Mouse (Mus musculus): ENCODE data around the gene Scn1a.

Scn1a gene

DNA sequence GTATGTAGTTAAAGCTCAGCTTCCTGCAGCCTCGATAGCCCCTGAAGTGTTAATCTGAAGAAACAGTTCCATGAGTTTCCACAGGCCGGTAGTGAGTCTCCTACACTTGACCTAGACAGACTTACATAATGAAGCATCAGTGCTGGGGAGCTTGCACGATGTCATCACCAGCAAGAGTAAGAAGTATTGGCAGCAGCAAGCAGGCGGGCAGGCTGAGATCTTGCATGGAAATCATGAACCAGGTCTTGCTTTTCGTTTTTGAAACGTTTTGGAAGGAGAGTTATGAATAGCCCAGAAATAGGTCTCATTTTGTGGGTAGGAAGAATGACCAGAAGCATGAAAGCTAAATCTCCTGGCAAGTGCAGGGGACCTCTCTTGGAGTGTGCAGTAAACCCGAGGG lies at the start of gene Scn1a:
Gene Scn1a, minus strand, starts transcription at position 130 of the 400 bp plus-strand sequence.
- 16% methylated on average over 7 of the region's 7 CpGs for WGBS

DNA sequence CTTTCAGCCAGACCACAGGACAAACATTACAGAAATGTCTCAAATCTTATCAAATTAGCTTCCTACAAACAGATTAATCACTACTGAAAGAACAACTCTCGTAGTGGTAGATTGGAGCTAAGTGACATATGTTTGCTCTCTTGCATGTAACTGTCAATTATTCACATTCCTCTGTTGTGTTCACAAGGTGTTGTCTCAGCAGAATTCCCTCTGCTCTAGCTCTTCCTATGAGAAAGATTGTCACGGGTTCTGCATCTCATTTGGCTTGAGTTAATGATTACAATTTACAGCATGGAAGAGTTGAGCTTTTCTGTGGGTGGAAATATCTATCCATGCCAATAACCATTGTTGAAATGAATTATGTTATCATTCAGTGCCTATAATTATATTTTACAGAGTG lies 37.8 kb upstream of the Scn1a start:
- WGBS = 66% methylated on average over 2 of the region's 2 CpGs

DNA sequence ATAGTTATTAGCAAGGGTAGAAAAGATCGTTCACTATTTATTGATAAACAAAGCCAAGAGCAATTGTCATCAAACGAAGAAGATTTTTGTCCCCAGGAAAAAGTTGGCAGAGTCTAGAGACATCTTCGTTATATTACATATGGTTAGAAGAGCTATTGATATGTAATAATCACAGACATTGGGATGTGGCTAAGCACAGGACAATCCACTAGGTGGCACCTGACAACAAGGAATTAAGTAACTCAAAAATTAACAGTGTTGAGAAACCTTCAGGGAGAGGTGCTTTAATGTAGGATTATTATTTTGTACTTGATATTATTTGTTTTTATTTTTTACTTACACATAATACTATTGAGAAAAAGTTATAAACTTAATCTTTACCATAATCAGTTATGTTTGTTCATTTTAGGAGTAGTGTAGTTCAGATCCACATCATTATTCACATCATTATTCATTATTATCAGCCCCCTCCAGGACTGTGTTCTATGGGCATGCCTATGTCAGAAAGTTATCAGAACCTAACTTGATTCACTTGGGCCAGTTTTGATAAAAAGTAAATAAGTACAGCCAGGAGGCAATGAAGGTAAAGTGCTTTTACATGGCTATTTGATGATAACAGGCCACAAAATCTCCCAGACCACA lies 32.7 kb upstream of the Scn1a start:
- 43% methylated on average over 3 of the region's 3 CpGs for WGBS

DNA sequence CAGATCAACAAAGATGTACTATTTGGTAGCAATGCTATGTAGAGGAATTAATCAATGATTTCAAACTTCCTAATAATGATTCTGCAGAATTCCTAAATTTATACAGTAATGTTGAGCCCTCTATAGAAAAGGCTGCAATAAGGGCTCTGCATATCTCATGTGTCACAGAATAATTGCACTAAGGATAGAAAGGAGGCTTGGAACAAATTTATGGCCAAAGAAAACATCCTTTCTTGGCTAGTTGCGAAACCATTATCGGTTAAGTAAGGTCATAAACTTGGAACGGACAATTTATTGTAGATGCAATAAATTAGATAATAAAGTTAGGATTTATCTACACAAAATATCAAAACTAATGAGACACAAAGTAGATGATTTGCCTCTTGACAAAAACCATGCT lies 24.8 kb upstream of the Scn1a start:
- 94% methylated on average over 3 of the region's 3 CpGs for WGBS

DNA sequence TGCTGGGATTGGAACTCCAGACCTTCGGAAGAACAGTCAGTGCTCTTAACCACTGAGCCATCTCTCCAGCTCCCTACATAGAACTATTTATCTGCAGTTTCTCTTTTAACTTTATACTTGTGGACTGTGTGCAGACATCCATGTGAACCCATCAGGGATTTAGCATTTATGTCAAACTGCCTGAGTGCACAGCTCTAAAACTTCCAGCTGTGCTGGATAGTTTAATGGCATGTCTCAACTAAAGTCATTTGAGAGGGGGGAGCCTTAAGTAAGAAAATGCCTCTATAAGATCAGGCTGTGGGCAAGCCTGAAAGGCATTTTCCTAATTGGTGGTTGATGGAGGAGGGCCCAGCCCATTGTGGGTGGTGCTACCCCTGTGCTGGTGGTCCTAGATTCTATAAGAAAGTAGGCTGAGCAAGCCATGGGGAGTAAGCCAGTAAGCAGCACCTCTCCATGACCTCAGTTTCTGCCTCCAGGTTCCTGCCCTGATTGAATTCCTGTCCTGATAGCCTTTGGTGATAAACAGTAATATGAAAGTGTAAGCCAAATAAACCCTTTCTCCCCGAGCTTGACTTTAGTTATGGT lies 24.3 kb upstream of the Scn1a start:
- 86% methylated on average over 2 of the region's 2 CpGs for WGBS

DNA sequence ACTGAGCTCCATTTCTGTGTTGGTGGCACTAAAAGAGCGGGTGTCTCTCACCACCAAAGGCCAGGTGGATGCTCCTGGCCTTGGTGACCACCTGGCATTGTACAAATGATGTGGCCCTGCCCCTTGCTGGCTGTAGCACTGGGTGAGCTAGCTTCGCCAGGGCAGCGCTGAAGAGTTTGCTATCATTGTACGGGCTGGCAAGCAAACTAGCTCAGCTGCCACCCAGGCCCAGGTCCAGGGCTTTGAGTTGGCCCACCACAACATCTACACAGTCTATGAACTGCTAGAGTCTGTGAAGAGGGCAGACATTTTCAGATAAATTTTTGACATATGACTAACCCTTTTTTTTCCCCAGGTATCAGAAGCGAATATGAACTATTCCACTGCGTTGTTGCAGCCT lies 23.3 kb upstream of the Scn1a start:
- WGBS = 89% methylated on average over 6 of the region's 6 CpGs

DNA sequence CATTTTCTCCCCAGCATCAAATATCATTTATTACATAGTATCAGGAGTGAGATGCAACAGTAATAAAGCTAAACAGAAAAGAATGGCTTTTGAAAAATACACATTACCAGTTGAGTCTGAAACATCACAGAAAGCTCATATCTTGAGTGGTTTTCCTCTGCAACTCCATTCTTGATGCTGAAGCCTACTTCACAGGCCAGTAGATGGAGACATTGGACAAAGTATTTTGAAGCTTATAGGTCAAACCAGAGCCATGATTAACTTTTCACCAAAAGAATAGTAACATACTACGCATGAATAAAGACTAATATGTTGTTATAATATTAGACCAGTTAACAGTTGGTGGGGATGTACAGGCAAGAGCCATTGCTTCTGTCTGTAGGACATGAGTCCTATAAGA lies 21.8 kb upstream of the Scn1a start:
- WGBS = 95% methylated on average over 1 of the region's 1 CpGs

DNA sequence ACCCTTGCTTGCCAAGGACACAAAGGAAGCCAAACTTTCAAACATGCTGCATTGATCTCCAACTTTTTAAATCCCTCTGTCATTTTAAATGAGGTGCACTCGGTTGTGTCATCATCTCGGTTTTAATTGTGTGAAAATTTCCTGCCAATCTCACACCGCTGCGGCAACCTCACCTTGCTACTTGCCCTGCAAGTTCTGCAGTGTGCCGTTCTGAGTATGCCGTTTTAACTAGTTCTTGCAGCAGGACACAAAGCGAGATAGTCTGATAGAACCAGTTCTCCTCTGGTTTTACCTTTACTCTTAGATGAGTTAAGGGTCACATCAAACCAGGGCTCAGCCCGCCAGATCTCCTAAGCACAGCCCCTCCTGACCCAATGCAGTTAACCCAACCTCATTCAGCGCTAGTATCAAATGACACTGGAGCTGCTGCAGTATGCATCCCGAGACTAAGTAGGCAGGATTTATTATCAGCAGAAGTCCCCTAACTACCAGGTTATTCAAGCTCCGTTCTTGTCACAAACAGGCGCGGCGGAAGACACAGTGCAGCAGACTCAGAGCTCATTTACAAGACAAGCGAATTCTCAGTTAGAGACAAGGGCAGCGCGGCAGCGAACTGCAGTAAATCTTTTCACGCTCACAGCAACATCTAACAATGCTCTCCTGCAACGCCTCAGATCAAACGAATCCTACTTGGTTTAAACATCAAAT lies 722 bp downstream of the Scn1a start:
- 11% methylated on average over 21 of the region's 21 CpGs for WGBS

DNA sequence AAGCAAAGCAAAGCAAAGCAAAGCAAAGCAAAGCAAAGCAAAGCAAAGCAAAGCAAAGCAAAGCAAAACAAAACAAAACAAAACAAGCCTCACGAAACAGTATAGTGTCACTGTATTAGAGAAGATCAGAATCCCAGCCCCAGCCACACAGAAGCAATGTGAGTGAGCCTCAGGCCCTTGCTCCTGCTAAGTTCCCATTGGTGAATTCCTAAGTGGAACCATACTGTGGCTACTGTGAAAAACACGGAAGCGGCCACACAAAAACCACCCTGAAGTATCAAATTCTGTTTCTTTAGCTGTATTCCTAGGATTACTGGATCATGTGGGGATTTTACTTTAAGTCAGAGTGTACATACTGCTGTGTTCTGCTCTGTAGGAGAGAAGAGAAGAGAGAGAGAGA lies 4.4 kb downstream of the Scn1a start:
- 59% methylated on average over 3 of the region's 3 CpGs for WGBS

DNA sequence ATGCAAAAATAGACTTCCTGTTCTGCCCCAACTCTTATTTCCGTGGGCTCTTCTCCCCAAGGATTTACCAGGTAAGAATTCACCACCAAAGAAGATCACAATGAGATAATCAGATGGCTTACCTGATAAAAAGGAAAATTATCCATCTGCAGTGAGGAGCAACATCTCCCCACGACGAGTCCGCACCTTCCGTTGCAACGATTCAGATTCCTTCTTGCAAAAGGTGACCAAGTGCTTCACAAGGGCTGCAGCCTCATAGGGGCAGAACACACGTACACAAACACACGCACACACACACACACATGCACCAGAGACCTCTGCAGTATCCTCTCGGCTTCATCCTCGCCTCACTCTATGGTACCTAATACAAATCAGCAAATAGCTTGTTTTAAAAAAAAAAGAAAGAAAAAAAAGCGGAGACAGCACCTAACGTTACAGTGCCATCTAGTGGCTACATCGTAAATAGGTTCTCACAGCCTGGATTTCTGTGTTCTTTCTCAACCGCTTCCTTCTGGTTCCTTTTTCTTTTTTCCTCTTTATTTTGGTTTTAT lies 30.8 kb downstream of the Scn1a start:
- under 1% methylated on average over 14 of the region's 14 CpGs for WGBS

DNA sequence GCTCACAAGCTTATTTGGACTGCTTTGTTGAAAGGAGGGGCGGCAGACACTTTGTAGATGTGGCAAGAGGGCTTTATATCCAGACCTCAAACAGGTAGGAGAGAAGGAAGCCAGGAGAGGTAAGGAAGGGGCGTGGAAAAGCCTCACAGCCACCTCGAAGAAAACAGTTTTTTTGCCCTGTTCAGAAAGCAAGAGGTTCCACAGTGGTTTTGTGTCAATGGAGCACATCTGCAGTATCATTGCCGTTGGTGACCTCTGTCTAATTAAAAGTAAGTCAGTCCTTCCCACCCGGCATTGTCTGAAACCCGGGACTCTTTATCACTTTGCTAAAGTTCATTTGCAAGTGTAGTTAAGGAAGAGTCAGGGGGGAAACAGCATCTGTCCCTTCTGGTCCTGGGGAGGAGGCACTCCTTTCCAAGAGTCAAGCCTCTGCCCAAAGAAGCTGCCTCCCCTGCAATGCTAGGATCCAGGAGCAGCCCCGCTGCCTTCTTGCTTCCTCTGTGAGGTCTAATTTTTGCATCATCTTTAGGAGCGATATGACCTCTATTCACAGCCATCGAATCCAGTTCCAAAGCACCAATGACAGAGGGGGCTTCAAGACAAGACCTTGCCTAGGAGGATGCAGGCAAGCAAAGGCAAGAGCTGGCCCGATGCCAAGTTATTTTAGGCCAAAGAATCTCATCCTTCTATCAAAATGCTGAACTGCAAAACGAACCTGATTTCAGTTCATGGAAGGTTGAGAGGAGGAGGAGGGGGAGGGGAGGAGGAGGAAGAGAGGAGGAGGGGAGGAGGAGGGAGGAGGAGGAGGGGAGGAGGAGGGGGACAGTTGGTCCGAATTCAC lies 31.5 kb downstream of the Scn1a start:
- 3% methylated on average over 12 of the region's 12 CpGs for WGBS

DNA sequence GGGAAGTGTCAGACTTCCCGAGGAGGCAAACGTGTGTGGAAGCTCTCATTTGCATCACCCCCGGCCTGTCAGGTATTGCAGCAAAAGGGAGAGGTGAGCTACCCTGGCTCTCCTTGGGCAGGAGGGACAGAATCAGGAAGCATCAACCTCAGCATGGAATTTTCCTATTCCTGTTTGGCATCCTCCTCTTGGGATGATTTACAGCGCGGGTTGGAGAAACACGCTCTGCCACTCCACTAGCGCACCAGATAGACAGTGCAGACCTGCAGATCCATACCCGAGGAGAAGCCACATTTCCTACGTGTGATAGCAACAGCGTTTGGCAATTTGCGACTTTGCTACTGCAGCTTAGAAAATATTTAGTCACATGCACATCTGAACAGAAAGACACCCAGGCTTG lies 32.2 kb downstream of the Scn1a start:
- 11% methylated on average over 11 of the region's 11 CpGs for WGBS

DNA sequence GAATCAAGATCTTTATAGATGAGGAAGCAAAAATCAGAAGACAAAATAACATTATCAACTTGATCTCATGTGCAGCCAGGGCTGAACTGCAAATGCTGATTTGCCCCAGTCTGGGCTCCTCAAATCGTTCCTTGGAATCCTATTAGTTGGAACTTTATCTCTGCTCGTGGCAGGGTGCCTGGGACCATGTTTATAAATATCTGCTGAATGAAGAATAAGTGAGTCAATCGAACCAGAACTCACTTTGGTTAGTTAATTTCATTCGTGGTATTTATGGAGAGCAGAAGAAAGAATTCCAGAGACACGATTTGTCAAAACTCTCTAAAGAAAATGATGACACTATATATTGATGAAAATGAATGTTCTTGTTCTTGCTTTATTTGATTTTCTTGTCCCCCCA lies 48.1 kb downstream of the Scn1a start:
- WGBS = 41% methylated on average over 5 of the region's 5 CpGs

DNA sequence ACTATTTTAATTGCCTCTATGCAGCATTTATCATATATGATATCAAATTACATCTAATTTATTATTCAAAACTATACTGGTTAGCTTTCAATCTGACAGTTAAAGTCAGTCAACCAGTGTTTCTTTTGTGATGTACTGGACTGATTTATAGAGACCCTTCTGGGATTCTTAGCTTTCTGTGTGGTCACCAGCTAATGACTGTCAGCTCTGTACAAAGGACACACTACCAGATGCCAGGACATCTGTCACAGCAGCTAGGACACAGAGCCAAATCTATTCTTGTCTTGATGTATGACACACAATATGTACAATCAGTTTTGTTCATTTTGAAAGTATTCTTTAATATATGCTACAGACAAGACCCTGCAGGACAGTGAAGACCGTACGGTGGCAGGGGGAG lies 72.7 kb downstream of the Scn1a start:
- WGBS = 67% methylated on average over 2 of the region's 2 CpGs

DNA sequence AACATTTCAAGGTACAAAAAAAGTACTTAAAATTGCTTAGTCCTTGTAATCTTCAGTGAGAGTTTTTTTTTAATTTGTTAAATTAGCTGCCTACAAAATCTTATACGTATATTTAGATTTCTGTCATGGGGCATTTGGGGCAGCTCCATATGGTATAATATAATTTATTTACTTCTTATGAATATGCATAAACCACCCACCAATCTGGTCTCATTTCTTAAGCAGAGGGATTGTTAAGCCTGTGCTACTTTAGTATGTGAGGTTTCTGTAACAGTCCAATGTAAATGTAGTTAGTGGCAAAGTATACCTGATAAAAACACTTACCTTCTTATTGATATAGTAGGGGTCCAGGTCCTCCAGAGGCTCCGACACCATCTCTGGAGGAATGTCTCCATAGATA lies 90.0 kb downstream of the Scn1a start:
- 64% methylated on average over 2 of the region's 2 CpGs for WGBS

DNA sequence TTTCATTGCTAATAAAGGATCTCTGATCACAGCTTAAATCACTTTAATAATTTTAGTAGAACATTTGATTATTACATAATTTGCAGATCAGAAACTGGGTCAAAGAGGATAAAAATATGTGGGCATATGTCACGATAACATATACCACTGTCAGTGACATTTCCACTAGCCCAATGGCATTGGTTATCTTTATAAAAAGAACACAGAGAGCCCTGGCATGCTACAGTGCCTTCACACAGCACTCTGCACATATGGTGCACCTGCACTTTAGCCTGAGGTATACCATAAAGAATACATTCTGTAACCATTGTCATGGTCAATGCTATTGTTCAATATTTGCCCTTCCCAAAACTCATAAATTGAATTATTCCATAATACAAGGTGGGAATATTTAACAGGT lies 94.0 kb downstream of the Scn1a start:
- 43% methylated on average over 1 of the region's 1 CpGs for WGBS

DNA sequence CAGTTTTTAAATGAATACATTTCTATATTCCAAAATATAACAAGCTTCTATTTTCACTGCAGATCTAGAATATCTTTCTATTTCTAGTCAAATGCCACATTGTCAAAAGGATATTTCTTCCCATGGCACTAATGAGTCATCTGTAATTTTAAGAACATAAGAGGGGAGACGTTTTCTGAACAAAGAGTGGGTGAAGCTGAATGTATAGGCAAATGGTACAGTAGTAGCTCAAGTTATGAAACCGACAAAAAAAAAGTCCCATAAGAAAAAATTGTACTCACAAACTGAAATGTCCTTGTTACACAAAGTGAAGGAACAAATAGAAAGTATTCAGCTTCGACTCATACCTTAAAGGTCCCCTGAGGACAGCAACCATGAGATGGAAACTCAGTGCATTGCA lies 94.5 kb downstream of the Scn1a start:
- 48% methylated on average over 3 of the region's 3 CpGs for WGBS

DNA sequence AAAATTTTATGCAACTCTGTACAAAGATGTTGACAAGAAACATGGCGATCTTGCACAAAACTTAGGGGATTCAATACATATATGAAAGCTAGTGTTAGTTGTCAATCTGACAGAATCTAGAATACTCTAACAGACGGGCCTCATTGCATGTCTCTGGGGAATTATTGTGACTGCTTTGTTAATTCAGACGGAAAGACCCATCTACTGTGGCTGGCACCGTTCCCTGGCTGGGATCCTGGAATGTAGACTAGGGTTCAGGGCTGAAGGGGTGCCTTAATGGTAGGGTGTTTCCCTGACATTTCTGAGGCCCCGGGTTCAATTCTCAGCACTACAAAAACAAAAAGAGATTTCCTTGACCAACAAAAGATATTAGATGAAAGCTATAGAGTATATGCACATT lies 103.2 kb downstream of the Scn1a start:
- WGBS = 42% methylated on average over 5 of the region's 5 CpGs

DNA sequence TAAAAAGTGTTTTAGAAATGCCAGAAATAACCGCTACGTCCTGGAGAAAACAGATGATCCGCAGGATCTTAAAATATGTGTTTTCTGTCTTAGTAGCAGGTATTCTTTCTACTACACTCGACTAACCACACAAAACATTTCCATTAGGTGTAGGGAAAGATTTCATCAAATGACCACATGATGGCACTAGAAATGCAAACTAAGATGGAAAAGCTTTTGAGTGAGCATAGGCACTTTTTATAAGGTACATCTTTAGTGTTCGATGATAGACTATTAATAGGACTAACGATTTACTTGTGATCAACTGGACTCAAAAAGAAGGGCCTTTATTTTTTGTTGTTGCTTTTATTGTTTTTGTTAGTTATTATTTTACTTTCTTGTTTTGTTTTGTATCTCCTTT lies 104.2 kb downstream of the Scn1a start:
- WGBS = 40% methylated on average over 6 of the region's 6 CpGs

DNA sequence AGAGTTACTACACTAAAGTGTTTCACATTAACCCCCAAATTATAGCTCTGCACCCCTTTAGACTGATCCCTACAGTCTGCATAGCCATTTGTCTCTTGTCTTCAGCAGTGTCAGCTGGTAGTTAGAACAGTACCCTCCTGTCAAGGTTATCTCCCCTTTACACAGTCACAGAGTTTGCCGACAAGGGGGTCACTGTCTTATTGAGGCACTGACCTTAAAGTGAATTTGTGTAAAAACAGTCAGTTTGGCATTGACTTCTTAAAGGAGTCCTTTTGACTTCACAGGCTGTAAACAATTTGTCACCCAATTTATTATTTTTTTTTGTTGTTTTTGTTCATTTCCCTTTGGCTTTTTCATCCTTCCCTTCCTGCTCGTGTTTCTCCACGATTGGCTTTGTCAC lies 168.1 kb downstream of the Scn1a start:
- WGBS = 84% methylated on average over 3 of the region's 3 CpGs

DNA sequence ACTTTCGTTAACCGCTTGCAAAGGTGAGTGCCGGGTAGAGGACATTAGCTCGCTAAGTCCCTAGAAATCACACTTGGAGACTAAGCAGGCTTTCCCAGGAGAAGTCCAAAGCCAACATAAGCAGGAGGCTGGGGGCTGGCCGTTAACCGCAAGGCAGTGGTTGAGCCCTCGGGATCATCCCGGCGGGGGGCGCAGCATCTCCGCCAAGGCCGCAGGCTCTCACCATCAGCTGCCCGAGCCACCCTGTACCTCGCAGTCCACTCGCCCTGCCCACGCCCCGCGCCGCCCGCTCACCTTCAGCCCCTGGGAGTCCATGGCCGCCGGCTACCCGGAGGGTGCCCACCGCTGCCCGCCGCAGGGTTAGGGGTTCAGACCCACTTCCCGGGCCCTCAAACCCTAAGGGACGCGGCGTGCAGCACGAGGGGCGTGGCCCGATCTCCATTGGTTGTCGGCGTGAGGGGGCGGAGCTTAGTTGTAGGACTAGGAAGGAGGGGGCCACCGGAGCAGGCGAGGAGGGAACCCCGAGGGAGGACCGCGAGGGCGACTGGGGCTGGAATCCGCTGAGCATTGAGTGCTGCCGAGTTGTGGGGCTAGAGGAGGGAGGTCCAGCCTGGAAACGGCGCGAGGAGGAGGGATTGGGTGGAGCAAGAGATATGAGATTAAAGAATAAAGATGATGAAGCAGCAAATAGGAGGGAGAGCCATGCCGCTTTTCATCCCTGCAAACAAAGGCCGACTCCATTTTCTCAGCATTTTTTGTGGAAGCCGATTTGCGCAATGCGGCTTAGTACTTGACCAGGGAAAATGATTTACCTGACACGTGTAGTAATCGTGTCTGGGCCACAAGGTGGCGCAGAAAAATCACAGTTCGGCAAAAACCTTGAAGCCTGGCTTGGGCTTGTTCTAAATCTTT lies 184.2 kb downstream of the Scn1a start, which contains the start of gene Ttc21b:
Gene Ttc21b, minus strand, starts transcription at position 398 of the 912 bp plus-strand sequence.
- WGBS = under 1% methylated on average over 56 of the region's 56 CpGs
